8 mouse cellular contexts compared by ENCODE assay signal in the genomic region with DNA sequence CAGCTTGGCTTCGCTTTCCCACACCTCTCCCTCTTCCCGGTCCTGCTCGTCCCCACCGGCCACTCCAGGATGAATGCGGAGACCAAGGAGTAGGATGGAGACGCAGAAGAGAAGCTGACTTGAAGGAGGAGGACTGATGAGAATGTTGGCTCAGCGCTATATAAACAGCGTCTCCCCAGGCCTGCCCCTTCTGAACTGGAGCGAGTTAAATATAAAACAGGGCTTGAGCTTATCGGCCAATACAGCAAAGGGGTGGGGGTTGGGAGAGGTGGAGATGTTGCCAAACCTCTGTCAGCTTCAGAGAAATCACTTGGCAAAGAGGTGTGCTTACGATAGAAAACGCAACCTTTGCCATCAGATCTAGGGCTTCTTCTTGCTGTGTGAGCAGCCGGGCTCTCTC. TPM values are rescaled to one million over a fixed set of nuclear protein-coding genes. Genes with fewer than 3 reads are reported as not detected.
DNase-seq lines count a peak whose midpoint lies in the region; ATAC-seq and TF ChIP-seq lines count a peak whose summit lies in the region.

Gene Enpep, minus strand, starts transcription at position 135 of the 400 bp plus-strand sequence.

- no peak for TF ChIP-seq CTCF in olfactory bulb, adult 2 months (IDR thresholded peaks at IDR 0.05; ENCODE audit: insufficient read depth, low read depth, low read length)

- H3K36me3 ChIP-seq in forebrain, embryonic 14.5 days (ENCODE audit: control insufficient read depth, insufficient read depth, low read length): no peaks in the 10 kb centered on the region
- no peaks in the 10 kb centered on the region for H3K36me3 ChIP-seq in forebrain, embryonic 13.5 days (ENCODE audit: poor library complexity, severe bottlenecking)
- no peaks in the 10 kb centered on the region for H3K36me3 ChIP-seq in heart, embryonic 14.5 days (ENCODE audit: control insufficient read depth, insufficient read depth, low read length)

- TF ChIP-seq POLR2A in olfactory bulb, adult 2 months (IDR thresholded peaks at IDR 0.05; ENCODE audit: insufficient read depth, low read depth, low read length): no peak

- ATAC-seq in forebrain, embryonic 14.5 days: no peak
- ATAC-seq in forebrain, embryonic 13.5 days: no peak
- peak; percentile 70; the same call in 1 of the 2 replicates for ATAC-seq in heart, embryonic 14.5 days (ENCODE audit: insufficient number of reproducible peaks, insufficient read depth, low FRiP score, low read depth)

- no peak within 1 kb of the TSS for H3K27ac ChIP-seq in forebrain, embryonic 14.5 days (ENCODE audit: low read depth, low read length)
- no peak within 1 kb of the TSS for H3K27ac ChIP-seq in forebrain, embryonic 13.5 days
- peak within 1 kb of the TSS; percentile 51 to 61 for H3K27ac ChIP-seq in heart, embryonic 14.5 days (replicated peaks in 1 of 2; ENCODE audit: control insufficient read depth in 1 of 2, insufficient read depth in 1 of 2, low read depth in 2 of 2, low read length in 2 of 2)
- H3K27ac ChIP-seq in olfactory bulb, adult 2 months (ENCODE audit: insufficient read depth, low read depth, low read length): no peak within 1 kb of the TSS

- no peak within 1 kb of the TSS for H3K4me3 ChIP-seq in forebrain, embryonic 14.5 days (ENCODE audit: low read depth, low read length)
- no peak within 1 kb of the TSS for H3K4me3 ChIP-seq in forebrain, embryonic 13.5 days
- H3K4me3 ChIP-seq in heart, embryonic 14.5 days (ENCODE audit: control insufficient read depth in 1 of 2, insufficient read depth in 1 of 2, low read depth in 1 of 2, low read length in 2 of 2): peak within 1 kb of the TSS; percentile 41 to 54
- peak within 1 kb of the TSS; percentile 29; the same call in 1 of the 2 replicates for H3K4me3 ChIP-seq in olfactory bulb, adult 2 months (ENCODE audit: insufficient read depth, low read depth, low read length)

- no peak within 1 kb of the TSS for H3K4me2 ChIP-seq in forebrain, embryonic 14.5 days (ENCODE audit: low read length)
- H3K4me2 ChIP-seq in forebrain, embryonic 13.5 days: no peak within 1 kb of the TSS
- H3K4me2 ChIP-seq in heart, embryonic 14.5 days (ENCODE audit: low read length): peak within 1 kb of the TSS; percentile 63

- peak; percentile 30 for DNase-seq in forebrain, embryonic 14.5 days (ENCODE audit: low spot score)
- peak; percentile 69 for DNase-seq in adrenal gland, postnatal 10 days
- peak; percentile 22 for DNase-seq in large intestine, adult 2 months (ENCODE audit: low read depth, low spot score)
- no peak for DNase-seq in right cerebral cortex, postnatal 10 days (ENCODE audit: low spot score in 2 of 2)
- DNase-seq in c-Kit-positive CD71-positive TER-119-positive erythroid progenitor cells, embryonic 14.5 days (ENCODE audit: low spot score): no peak

- WGBS in forebrain, embryonic 14.5 days: 65% methylated on average over 13 of the region's 13 CpGs
- WGBS in forebrain, embryonic 13.5 days: 78% methylated on average over 13 of the region's 13 CpGs
- WGBS in heart, embryonic 14.5 days: 10% methylated on average over 13 of the region's 13 CpGs
- WGBS in large intestine, adult 2 months: 8% methylated on average over 13 of the region's 13 CpGs
- whole genome bisulfite sequencing in olfactory bulb, adult 2 months: 23% methylated on average over 13 of the region's 13 CpGs

- no peaks in the 10 kb centered on the region for H3K27me3 ChIP-seq in forebrain, embryonic 14.5 days (replicated peaks; ENCODE audit: control insufficient read depth, insufficient read depth, low read length)
- no peaks in the 10 kb centered on the region for H3K27me3 ChIP-seq in forebrain, embryonic 13.5 days
- H3K27me3 ChIP-seq in heart, embryonic 14.5 days (ENCODE audit: control insufficient read depth, insufficient read depth, low read length): no peaks in the 10 kb centered on the region

- no peaks in the 10 kb centered on the region for H3K4me1 ChIP-seq in forebrain, embryonic 14.5 days (ENCODE audit: control insufficient read depth, insufficient read depth, low read length)
- H3K4me1 ChIP-seq in forebrain, embryonic 13.5 days: no peaks in the 10 kb centered on the region
- H3K4me1 ChIP-seq in heart, embryonic 14.5 days (ENCODE audit: control insufficient read depth in 2 of 2, insufficient read depth in 2 of 2, low read length in 2 of 2): peaks cover 11 to 23% of the 10 kb centered on the region in 2 experiments
- peaks cover 10% of the 10 kb centered on the region for H3K4me1 ChIP-seq in olfactory bulb, adult 2 months (ENCODE audit: control insufficient read depth, insufficient read depth, low read length)

- H3K9ac ChIP-seq in forebrain, embryonic 14.5 days (ENCODE audit: low read length): no peak within 1 kb of the TSS
- H3K9ac ChIP-seq in forebrain, embryonic 13.5 days: no peak within 1 kb of the TSS
- peak within 1 kb of the TSS; percentile 63 for H3K9ac ChIP-seq in heart, embryonic 14.5 days (ENCODE audit: low read length)

- H3K9me3 ChIP-seq in forebrain, embryonic 14.5 days (replicated peaks; ENCODE audit: control insufficient read depth, low read length): no peaks in the 10 kb centered on the region
- no peaks in the 10 kb centered on the region for H3K9me3 ChIP-seq in forebrain, embryonic 13.5 days (replicated peaks)
- no peaks in the 10 kb centered on the region for H3K9me3 ChIP-seq in heart, embryonic 14.5 days (ENCODE audit: control insufficient read depth, low read length)

RNA-seq across cellular contexts. Expression of gene Enpep, which starts in this region (rescaled TPM):
- 1.5 and 2.2 TPM in 2 replicates for polyA plus RNA-seq in forebrain, embryonic 14.5 days (2014; fragmentation: Nextera tagmentation; extraction: Ambion mirVana)
- 0.29 and 0.43 TPM in 2 replicates for polyA plus RNA-seq in forebrain, embryonic 13.5 days (2015; fragmentation: Nextera tagmentation; extraction: Ambion mirVana)
- total RNA-seq in adrenal gland, postnatal 10 days (2021): 10 to 100 TPM in 1 of 2 experiments, 1 to 10 TPM in 1; 9.1 to 11.1 TPM
- 18.5 and 20.2 TPM in 2 replicates for polyA plus RNA-seq in heart, embryonic 14.5 days (2014; fragmentation: Nextera tagmentation; extraction: Ambion mirVana)
- 128 and 272 TPM in 2 replicates for polyA plus RNA-seq in large intestine, adult 2 months (2012; rRNA removed)
- not detected in 2 replicates for polyA plus RNA-seq in olfactory bulb, adult 2 months (2012; ENCODE audit: insufficient read depth, insufficient read length, low replicate concordance, missing spikeins)

Comparison
In these comparisons a context has a peak if more than half of its experiments do, and no peak if none do; other contexts are left out.
1. DNase-seq: peak in forebrain, embryonic 14.5 days (single experiment), adrenal gland, postnatal 10 days (single experiment) and large intestine, adult 2 months (single experiment); none in right cerebral cortex, postnatal 10 days (0 of 2) and c-Kit-positive CD71-positive TER-119-positive erythroid progenitor cells, embryonic 14.5 days (single experiment).
2. H3K27ac ChIP-seq: peak in heart, embryonic 14.5 days (2 of 2); none in forebrain, embryonic 14.5 days (single experiment), forebrain, embryonic 13.5 days (single experiment) and olfactory bulb, adult 2 months (single experiment).
3. H3K4me3 ChIP-seq: peak in heart, embryonic 14.5 days (2 of 2) and olfactory bulb, adult 2 months (single experiment); none in forebrain, embryonic 14.5 days (single experiment) and forebrain, embryonic 13.5 days (single experiment).